8 mouse cellular contexts compared by ENCODE assay signal in genomic region chr3:85971599-85971975, GRCm38 (mm10). TPM values are rescaled to one million over a fixed set of nuclear protein-coding genes. Genes with fewer than 3 reads are reported as not detected.
DNase-seq lines count a peak whose midpoint lies in the region; ATAC-seq lines count a peak whose summit lies in the region.

No protein-coding gene starts in this region.

- peaks cover 7 to 8% of the 10 kb centered on the region in 2 experiments for H3K4me1 ChIP-seq in heart, embryonic 14.5 days (ENCODE audit: control insufficient read depth in 2 of 2, insufficient read depth in 2 of 2, low read length in 2 of 2)

- H3K4me2 ChIP-seq in heart, embryonic 14.5 days (ENCODE audit: low read length) = peak overlapping the region; percentile 89

- no peaks in the 10 kb centered on the region for H3K27me3 ChIP-seq in heart, embryonic 14.5 days (ENCODE audit: control insufficient read depth, insufficient read depth, low read length)

- peak overlapping the region in 1 of 2 experiments; percentile 64; a peak in 1 of 4 replicates for H3K27ac ChIP-seq in heart, embryonic 14.5 days (replicated peaks in 1 of 2; ENCODE audit: control insufficient read depth in 1 of 2, insufficient read depth in 1 of 2, low read depth in 2 of 2, low read length in 2 of 2)

- no peaks in the 10 kb centered on the region for H3K9me3 ChIP-seq in heart, embryonic 14.5 days (ENCODE audit: control insufficient read depth, low read length)

- no peak for DNase-seq in cerebellum, adult 8-10 months
- peak; percentile 22 for DNase-seq in cerebellum, adult 9-11 months
- DNase-seq in kidney, postnatal 25 days = peak; percentile 86 to 93
- peak; percentile 24 to 25 for DNase-seq in lung, postnatal 4 days
- DNase-seq in testis, postnatal 14 days (ENCODE audit: low spot score) = peak; percentile 84
- no peak for DNase-seq in layer of hippocampus, adult 9-11 months

- H3K4me3 ChIP-seq in heart, embryonic 14.5 days (ENCODE audit: control insufficient read depth in 1 of 2, insufficient read depth in 1 of 2, low read depth in 1 of 2, low read length in 2 of 2) = peak overlapping the region; percentile 89 to 90

- 0 out of 2 replicates have a peak, but pooled peaks have one; percentile 16 for ATAC-seq in cerebellum, adult (ENCODE audit: insufficient number of reproducible peaks, low FRiP score, low TSS enrichment)
- no peak for ATAC-seq in heart, embryonic 14.5 days (ENCODE audit: insufficient number of reproducible peaks, insufficient read depth, low FRiP score, low read depth)

- H3K9ac ChIP-seq in heart, embryonic 14.5 days (ENCODE audit: low read length) = peak overlapping the region; percentile 91

- H3K36me3 ChIP-seq in heart, embryonic 14.5 days (ENCODE audit: control insufficient read depth, insufficient read depth, low read length) = no peaks in the 10 kb centered on the region

- WGBS in heart, embryonic 14.5 days = under 1% methylated on average over 13 of the region's 13 CpGs

RNA-seq across cellular contexts. Expression of gene Sh3d19, which starts 0.7 kb away (rescaled TPM):
- 15.2 and 17.6 TPM in 2 replicates for polyA plus RNA-seq in heart, embryonic 14.5 days (2014; fragmentation: Nextera tagmentation; extraction: Ambion mirVana)

RNA-seq across cellular contexts. Expression of gene Prss48, which starts 30.7 kb away (rescaled TPM):
- polyA plus RNA-seq in heart, embryonic 14.5 days (2014; fragmentation: Nextera tagmentation; extraction: Ambion mirVana) = not detected in 2 replicates

Comparison
In these comparisons a context has a peak if more than half of its experiments do, and no peak if none do; other contexts are left out.
1. DNase-seq: peak in cerebellum, adult 9-11 months (single experiment), kidney, postnatal 25 days (2 of 2), lung, postnatal 4 days (2 of 2) and testis, postnatal 14 days (single experiment); none in cerebellum, adult 8-10 months (single experiment) and layer of hippocampus, adult 9-11 months (single experiment).